8 mouse cellular contexts compared by ENCODE assay signal in genomic region chr17:30611221-30612074, GRCm38 (mm10). TPM values are rescaled to one million over a fixed set of nuclear protein-coding genes. Genes with fewer than 3 reads are reported as not detected.
DNase-seq lines count a peak whose midpoint lies in the region; ATAC-seq and TF ChIP-seq lines count a peak whose summit lies in the region.

No protein-coding gene starts in this region.

- no peaks in the 10 kb centered on the region for H3K36me3 ChIP-seq in heart, embryonic 11.5 days (ENCODE audit: control insufficient read depth, insufficient read depth, low read length)
- peaks cover 15% of the 10 kb centered on the region; the same call in 1 of the 2 replicates for H3K36me3 ChIP-seq in E14TG2a.4 (ENCODE audit: insufficient read depth, low read length)
- H3K36me3 ChIP-seq in forebrain, embryonic 12.5 days (replicated peaks) = no peaks in the 10 kb centered on the region
- H3K36me3 ChIP-seq in stomach, embryonic 16.5 days (ENCODE audit: control insufficient read depth, insufficient read depth, low read length) = no peaks in the 10 kb centered on the region

- H3K4me2 ChIP-seq in heart, embryonic 11.5 days = peak overlapping the region; percentile 72
- H3K4me2 ChIP-seq in forebrain, embryonic 12.5 days = peak overlapping the region; percentile 58
- H3K4me2 ChIP-seq in stomach, embryonic 16.5 days (ENCODE audit: low read depth, low read length) = peak overlapping the region; percentile 59

- H3K4me3 ChIP-seq in heart, embryonic 11.5 days (ENCODE audit: low read depth, low read length) = peak overlapping the region; percentile 69
- H3K4me3 ChIP-seq in E14TG2a.4 (replicated peaks; ENCODE audit: low read length) = peak overlapping the region; percentile 88
- peak overlapping the region; percentile 62 for H3K4me3 ChIP-seq in forebrain, embryonic 12.5 days (replicated peaks)
- peak overlapping the region; percentile 80 for H3K4me3 ChIP-seq in stomach, embryonic 16.5 days (replicated peaks; ENCODE audit: low read length)

- TF ChIP-seq CTCF in E14TG2a.4 (conservative IDR thresholded peaks at IDR 0.05; ENCODE audit: low read length) = no peak

- H3K27me3 ChIP-seq in heart, embryonic 11.5 days (ENCODE audit: control insufficient read depth, insufficient read depth, low read length) = no peaks in the 10 kb centered on the region
- H3K27me3 ChIP-seq in E14TG2a.4 (ENCODE audit: insufficient read depth, low read length) = peaks cover 10% of the 10 kb centered on the region
- no peaks in the 10 kb centered on the region for H3K27me3 ChIP-seq in forebrain, embryonic 12.5 days
- no peaks in the 10 kb centered on the region for H3K27me3 ChIP-seq in stomach, embryonic 16.5 days (ENCODE audit: control insufficient read depth, insufficient read depth, low read length)

- DNase-seq in heart, adult 8-10 months (ENCODE audit: low spot score) = no peak
- DNase-seq in liver = peak; percentile 58
- no peak for DNase-seq in spleen, postnatal 36 days (ENCODE audit: low spot score in 2 of 2)

- ATAC-seq in heart, embryonic 11.5 days (replicated peaks; ENCODE audit: insufficient number of reproducible peaks, low FRiP score, low TSS enrichment) = no peak
- no peak for ATAC-seq in forebrain, embryonic 12.5 days (ENCODE audit: low FRiP score)
- no peak for ATAC-seq in stomach, embryonic 16.5 days (ENCODE audit: insufficient read depth, low FRiP score)
- no peak for ATAC-seq in CD4-positive, CD25-positive, alpha-beta regulatory T cell, adult 4 months

- H3K9me3 ChIP-seq in heart, embryonic 11.5 days (replicated peaks; ENCODE audit: control insufficient read depth, low read length) = no peaks in the 10 kb centered on the region
- no peaks in the 10 kb centered on the region for H3K9me3 ChIP-seq in E14TG2a.4 (ENCODE audit: low read length)
- H3K9me3 ChIP-seq in forebrain, embryonic 12.5 days = no peaks in the 10 kb centered on the region
- H3K9me3 ChIP-seq in stomach, embryonic 16.5 days (replicated peaks; ENCODE audit: control insufficient read depth, low read length) = no peaks in the 10 kb centered on the region

- H3K27ac ChIP-seq in heart, embryonic 11.5 days (ENCODE audit: low read depth, low read length) = peak overlapping the region; percentile 88
- peak overlapping the region; percentile 82 for H3K27ac ChIP-seq in forebrain, embryonic 12.5 days
- peak overlapping the region; percentile 68 for H3K27ac ChIP-seq in stomach, embryonic 16.5 days (ENCODE audit: low read length)

- H3K9ac ChIP-seq in heart, embryonic 11.5 days (ENCODE audit: low read depth, low read length) = peak overlapping the region; percentile 88
- H3K9ac ChIP-seq in forebrain, embryonic 12.5 days = peak overlapping the region; percentile 63
- H3K9ac ChIP-seq in stomach, embryonic 16.5 days (ENCODE audit: low read length) = peak overlapping the region; percentile 93

- peaks cover 15% of the 10 kb centered on the region; the same call in 1 of the 2 replicates for H3K4me1 ChIP-seq in heart, embryonic 11.5 days (ENCODE audit: control insufficient read depth, insufficient read depth, low read length)
- H3K4me1 ChIP-seq in E14TG2a.4 (replicated peaks; ENCODE audit: low read depth, low read length) = peaks cover 57% of the 10 kb centered on the region
- peaks cover 34% of the 10 kb centered on the region for H3K4me1 ChIP-seq in forebrain, embryonic 12.5 days
- H3K4me1 ChIP-seq in stomach, embryonic 16.5 days (ENCODE audit: control insufficient read depth, insufficient read depth, low read length) = peaks cover 12% of the 10 kb centered on the region

- WGBS in heart, embryonic 11.5 days (ENCODE audit: insufficient replicate concordance) = 25% methylated on average over 18 of the region's 18 CpGs
- WGBS in forebrain, embryonic 12.5 days = 24% methylated on average over 18 of the region's 18 CpGs
- 21% methylated on average over 18 of the region's 18 CpGs for WGBS in stomach, embryonic 16.5 days

RNA-seq across cellular contexts. Expression of gene Dnah8, which starts 12.7 kb away (rescaled TPM):
- polyA plus RNA-seq in heart, embryonic 11.5 days (2014; fragmentation: Nextera tagmentation; extraction: Ambion mirVana) = 3.0 TPM in 2 replicates
- total RNA-seq in heart, adult 8-10 months (2022) = 1 to 10 TPM in 2 of 4 experiments, under 1 TPM in 2; 0.62 to 1.7 (median 1.0) TPM
- polyA plus RNA-seq in forebrain, embryonic 12.5 days (2016; fragmentation: Nextera tagmentation; extraction: Ambion mirVana) = 0.98 and 1.4 TPM in 2 replicates
- polyA plus RNA-seq in stomach, embryonic 16.5 days (2015; fragmentation: Nextera tagmentation; extraction: Ambion mirVana) = 1.0 and 1.7 TPM in 2 replicates
- polyA plus RNA-seq in CD4-positive, CD25-positive, alpha-beta regulatory T cell, adult 4 months (2017; shearing (Covaris generic)) = 10 to 100 TPM; 22.6 to 23.4 TPM

RNA-seq across cellular contexts. Expression of gene Glo1, which starts 15.2 kb away (rescaled TPM):
- polyA plus RNA-seq in heart, embryonic 11.5 days (2014; fragmentation: Nextera tagmentation; extraction: Ambion mirVana) = 239 and 247 TPM in 2 replicates
- 100 to 1,000 TPM; 157 to 166 (median 162) TPM for total RNA-seq in heart, adult 8-10 months (2022)
- polyA plus RNA-seq in forebrain, embryonic 12.5 days (2016; fragmentation: Nextera tagmentation; extraction: Ambion mirVana) = 233 and 241 TPM in 2 replicates
- 212 and 224 TPM in 2 replicates for polyA plus RNA-seq in stomach, embryonic 16.5 days (2015; fragmentation: Nextera tagmentation; extraction: Ambion mirVana)
- polyA plus RNA-seq in CD4-positive, CD25-positive, alpha-beta regulatory T cell, adult 4 months (2017; shearing (Covaris generic)) = 100 to 1,000 TPM; 131 to 137 TPM

RNA-seq across cellular contexts. Expression of gene Btbd9, which starts 35.2 kb away (rescaled TPM):
- 32.8 and 41.9 TPM in 2 replicates for polyA plus RNA-seq in heart, embryonic 11.5 days (2014; fragmentation: Nextera tagmentation; extraction: Ambion mirVana)
- total RNA-seq in heart, adult 8-10 months (2022) = 10 to 100 TPM; 20.4 to 24.3 (median 22.5) TPM
- 79.8 and 85.9 TPM in 2 replicates for polyA plus RNA-seq in forebrain, embryonic 12.5 days (2016; fragmentation: Nextera tagmentation; extraction: Ambion mirVana)
- 51.6 and 52.0 TPM in 2 replicates for polyA plus RNA-seq in stomach, embryonic 16.5 days (2015; fragmentation: Nextera tagmentation; extraction: Ambion mirVana)
- polyA plus RNA-seq in CD4-positive, CD25-positive, alpha-beta regulatory T cell, adult 4 months (2017; shearing (Covaris generic)) = 10 to 100 TPM; 58.9 to 82.9 TPM
